Mouse (Mus musculus) heart, adult 2 months (tissue): ENCODE results near the gene Eif4g1.

Experiments used
- CTCF ChIP-seq: fragments of 200-600 bp; IDR thresholded peaks from 2 replicates; pipeline ENCODE4 v1.8.1; 2022; ENCODE audit warnings: antibody characterized with exemption, mild to moderate bottlenecking, moderate library complexity
- EP300 ChIP-seq: fragments of 200-500 bp; IDR thresholded peaks from 2 replicates; pipeline ENCODE4 v1.6.1; 2011; ENCODE audit warnings: low read depth, low read length, control low read depth; ENCODE audit not compliant: insufficient read depth

DNA sequence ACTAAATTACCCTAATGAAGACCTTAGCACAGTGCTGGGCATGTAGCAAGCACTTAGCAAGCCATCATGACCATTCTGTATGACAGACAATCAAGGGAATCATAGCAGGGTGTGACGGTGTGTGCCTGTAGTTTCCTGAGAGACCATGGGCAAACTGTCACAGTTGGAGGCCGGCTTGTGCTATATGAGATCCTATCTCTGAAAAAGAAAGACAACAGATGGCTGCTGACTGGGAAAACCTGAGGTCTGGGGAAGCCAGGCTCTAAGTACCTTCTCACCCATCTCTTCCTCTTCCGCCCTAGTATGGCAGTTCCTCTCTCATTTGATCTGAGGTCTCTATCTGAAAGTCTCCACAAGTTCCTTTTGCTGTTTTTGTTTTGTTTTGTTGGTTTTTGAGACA, 37.7 kb downstream of the Eif4g1 start:
- TF ChIP-seq CTCF (no peak), EP300 (no peak)
